Mouse (Mus musculus): Measurements from ENCODE around the gene Rsu1.

DNA sequence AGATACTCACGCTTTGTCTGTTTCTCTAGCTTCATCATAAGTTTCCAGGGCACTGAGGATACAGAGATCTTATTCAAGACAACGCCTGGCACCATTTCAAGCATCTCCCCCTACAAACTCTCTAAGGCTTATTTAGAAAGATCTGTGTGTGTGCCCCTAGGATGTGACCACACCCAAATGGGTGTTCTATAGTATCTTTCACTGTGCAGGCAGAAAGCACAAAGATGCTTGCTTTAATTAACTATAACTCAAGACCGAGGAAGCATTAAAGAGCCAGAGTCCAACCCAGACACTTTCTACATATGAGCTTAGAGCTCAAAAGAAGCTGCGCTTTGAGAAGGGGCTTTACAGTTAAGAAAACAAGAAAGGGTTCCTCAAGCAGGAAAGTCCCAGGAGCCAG, 80.4 kb downstream of the Rsu1 start:
- TF ChIP-seq CTCF (IDR thresholded peaks at IDR 0.05) (no peak), POLR2A (IDR thresholded peaks at IDR 0.05; ENCODE audit: insufficient read depth, low read depth, low read length) (no peak)
